Mouse (Mus musculus) midbrain, postnatal 0 days (tissue): ENCODE data around the gene Arl13a. TPM values are rescaled to one million over a fixed set of nuclear protein-coding genes. Genes with fewer than 3 reads are reported as not detected.

ENCODE experiments used
- ATAC-seq: fragments of 200-750 bp; cut with Nextera tagmentation; 2 replicates; pipeline ENCODE4 v1.8.0; 2017; ENCODE audit warnings: moderate number of reproducible peaks, mild to moderate bottlenecking, moderate TSS enrichment, moderate library complexity; ENCODE audit not compliant: low FRiP score
- DNase-seq: peaks from one replicate; pipeline ENCODE4 v3.0.0-alpha.2; 2015; ENCODE audit warnings: low spot score
- H3K27ac ChIP-seq: fragments of 300-500 bp; sonication (generic); 2 replicates; pipeline ENCODE4 v1.5.1; 2014; ENCODE audit warnings: low read depth, mild to moderate bottlenecking, low read length, mixed read lengths
- H3K27me3 ChIP-seq: fragments of 300-500 bp; sonication (generic); 2 replicates; pipeline ENCODE4 v1.6.1; 2014; ENCODE audit warnings: low read length, control low read depth, mixed read lengths; ENCODE audit not compliant: insufficient read depth
- H3K36me3 ChIP-seq: fragments of 300-500 bp; sonication (generic); 2 replicates; pipeline ENCODE4 v1.6.1; 2014; ENCODE audit warnings: low read length, control low read depth, mixed read lengths; ENCODE audit not compliant: insufficient read depth
- H3K4me1 ChIP-seq: fragments of 300-500 bp; sonication (generic); 2 replicates; pipeline ENCODE4 v1.6.1; 2014; ENCODE audit warnings: mild to moderate bottlenecking, control low read depth, antibody characterized with exemption, low read length, mixed read lengths; ENCODE audit not compliant: insufficient read depth
- H3K4me2 ChIP-seq: fragments of 300-500 bp; sonication (generic); 2 replicates; pipeline ENCODE4 v1.6.1; 2014; ENCODE audit warnings: low read depth, mild to moderate bottlenecking, low read length, mixed read lengths; ENCODE audit not compliant: poor library complexity, severe bottlenecking
- H3K4me3 ChIP-seq: fragments of 300-500 bp; sonication (generic); 2 replicates; pipeline ENCODE4 v1.5.1; 2014; ENCODE audit warnings: low read depth, mild to moderate bottlenecking, low read length, moderate library complexity
- H3K9ac ChIP-seq: fragments of 300-500 bp; sonication (generic); replicated peaks from 2 replicates; pipeline ENCODE4 v1.6.1; 2014; ENCODE audit warnings: mild to moderate bottlenecking, low read length, moderate library complexity, mixed read lengths; ENCODE audit not compliant: poor library complexity, severe bottlenecking
- H3K9me3 ChIP-seq: fragments of 300-500 bp; sonication (generic); 2 replicates; pipeline ENCODE4 v1.6.1; 2016; ENCODE audit warnings: low read length, control low read depth
- CTCF ChIP-seq: IDR thresholded peaks from 2 replicates; pipeline ENCODE4 v1.5.1; 2016; ENCODE audit warnings: antibody characterized with exemption, mild to moderate bottlenecking
- WGBS: fragments of 180-500 bp; shearing (Covaris S2); extraction: QIAGEN DNeasy Blood & Tissue Kit; methylation state at CpG from one replicate; pipeline ENCODE4 v1.1.7; 2014; 5-methylcytosine and 5-hydroxymethylcytosine counted together
- polyA plus RNA-seq: library from polyadenylated mRNA; unstranded; fragments of >200 nt; fragmentation: Nextera tagmentation; extraction: Ambion mirVana; gene quantifications from 2 replicates; pipeline ENCODE4 v1.2.1, GENCODE M21; 2015
- total RNA-seq: library from RNA; depleted of rRNA; stranded (reverse); fragments of >200 nt; gene quantifications from 2 replicates; pipeline ENCODE4 v1.2.3, GENCODE M21; 2014

Gene Arl13a
- total and polyA plus RNA-seq, 2 experiments from 2014 or later = not detected

DNA sequence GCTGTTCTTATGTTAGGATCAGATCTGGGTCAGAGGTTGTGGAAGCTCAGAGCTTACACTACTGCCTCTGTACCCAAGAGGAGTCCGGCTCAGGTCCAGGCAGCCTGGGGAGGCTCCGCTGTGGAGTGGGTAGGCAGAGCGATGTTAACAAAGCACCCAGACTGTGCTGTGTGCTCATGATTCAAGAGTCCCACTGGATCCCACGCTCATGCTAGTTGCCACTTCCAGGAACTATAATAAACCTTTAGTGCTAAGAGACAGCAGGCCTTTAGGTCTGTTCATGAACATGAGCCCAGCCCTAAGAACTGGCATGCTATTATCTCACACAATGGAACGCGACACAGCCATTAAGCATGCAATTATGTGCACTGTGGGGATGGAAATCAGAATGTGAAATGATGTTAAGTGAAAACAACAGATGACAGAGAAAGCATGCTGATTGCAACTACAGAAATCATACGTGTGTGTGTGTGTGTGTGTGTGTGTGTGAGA lies 23.9 kb downstream of the Arl13a start:
- H3K27ac ChIP-seq = no peak overlapping the region
- no peak overlapping the region for H3K9ac ChIP-seq
- no peaks in the 10 kb centered on the region for H3K36me3 ChIP-seq
- H3K9me3 ChIP-seq = no peaks in the 10 kb centered on the region
- no peaks in the 10 kb centered on the region for H3K4me1 ChIP-seq
- TF ChIP-seq CTCF = no peak
- WGBS = 67% methylated on average over 7 of the region's 7 CpGs
- no peak overlapping the region for H3K4me3 ChIP-seq
- ATAC-seq (no peak), DNase-seq (no peak)
- no peaks in the 10 kb centered on the region for H3K27me3 ChIP-seq
- H3K4me2 ChIP-seq = no peak overlapping the region

GRCm38 (mm10) chrX:134218161-134218560 lies 30.9 kb downstream of the Arl13a start:
- no peak overlapping the region for H3K9ac ChIP-seq
- TF ChIP-seq CTCF = no peak
- H3K27me3 ChIP-seq = no peaks in the 10 kb centered on the region
- H3K27ac ChIP-seq = no peak overlapping the region
- no peak overlapping the region for H3K4me3 ChIP-seq
- H3K9me3 ChIP-seq = no peaks in the 10 kb centered on the region
- no peak for DNase-seq
- no peak overlapping the region for H3K4me2 ChIP-seq
- WGBS = 42% methylated on average over 4 of the region's 4 CpGs
- no peaks in the 10 kb centered on the region for H3K4me1 ChIP-seq
- ATAC-seq = no peak
- no peaks in the 10 kb centered on the region for H3K36me3 ChIP-seq

DNA sequence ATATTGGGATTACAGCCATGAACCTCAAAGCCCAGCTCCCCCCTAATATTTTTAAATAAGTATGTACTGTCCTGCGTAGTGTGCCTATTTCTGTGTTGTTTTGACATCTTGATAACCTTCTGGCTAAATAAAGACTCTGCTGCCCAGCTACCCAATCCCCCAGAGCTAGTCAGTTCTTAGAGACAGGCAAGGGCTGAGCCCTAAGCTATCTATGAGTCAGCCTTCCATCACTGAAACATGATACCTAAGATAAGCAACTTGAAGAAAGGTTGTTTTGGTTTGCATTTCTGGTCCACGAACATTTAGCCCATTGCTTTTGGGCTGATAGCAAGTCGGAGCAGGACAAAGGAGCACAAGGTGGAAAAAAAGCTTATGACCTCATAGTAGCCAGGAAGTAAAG lies 33.3 kb downstream of the Arl13a start:
- TF ChIP-seq CTCF = no peak
- Histone ChIP-seq H3K36me3 (no peaks in the 10 kb centered on the region), H3K4me3 (no peak overlapping the region), H3K27me3 (no peaks in the 10 kb centered on the region), H3K4me2 (no peak overlapping the region), H3K4me1 (no peaks in the 10 kb centered on the region), H3K9me3 (no peaks in the 10 kb centered on the region), H3K27ac (no peak overlapping the region), H3K9ac (no peak overlapping the region)
- no peak for ATAC-seq
- no peak for DNase-seq
- WGBS = 80% methylated on average over 3 of the region's 3 CpGs

GRCm38 (mm10) chrX:134221856-134222255 lies 34.6 kb downstream of the Arl13a start, which contains the start of gene Nox1:
TSS of gene Nox1 (minus strand) at chrX:134221956.
- H3K9ac ChIP-seq = no peak within 1 kb of the TSS
- no peak for TF ChIP-seq CTCF
- no peak for DNase-seq
- no peaks in the 10 kb centered on the region for H3K4me1 ChIP-seq
- H3K27ac ChIP-seq = no peak within 1 kb of the TSS
- H3K4me3 ChIP-seq = no peak within 1 kb of the TSS
- no peak for ATAC-seq
- no peaks in the 10 kb centered on the region for H3K9me3 ChIP-seq
- H3K27me3 ChIP-seq = no peaks in the 10 kb centered on the region
- H3K36me3 ChIP-seq = no peaks in the 10 kb centered on the region
- 53% methylated on average over 4 of the region's 4 CpGs for WGBS
- no peak within 1 kb of the TSS for H3K4me2 ChIP-seq

DNA sequence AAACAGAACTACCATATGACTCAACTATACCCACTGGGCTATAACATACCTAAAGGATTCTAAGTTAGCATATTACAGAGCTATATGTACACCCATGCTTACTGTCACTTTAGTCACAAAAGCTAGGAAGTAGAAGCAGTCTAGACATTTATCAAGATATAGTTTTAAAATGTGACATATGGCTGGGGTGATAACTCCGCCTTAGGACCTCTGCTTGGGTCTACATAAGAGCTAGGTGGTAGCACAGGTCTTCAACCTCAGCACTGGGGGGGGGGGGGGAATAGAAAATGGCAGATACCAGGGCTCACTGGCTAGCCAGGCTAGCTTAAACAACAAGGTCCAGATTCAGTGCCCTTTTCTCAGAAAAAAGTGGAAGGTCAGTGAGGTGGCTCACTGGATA lies 45.7 kb downstream of the Arl13a start:
- no peak for ATAC-seq
- Histone ChIP-seq H3K9ac (no peak overlapping the region), H3K9me3 (no peaks in the 10 kb centered on the region), H3K27ac (no peak overlapping the region), H3K36me3 (no peaks in the 10 kb centered on the region), H3K27me3 (no peaks in the 10 kb centered on the region), H3K4me1 (no peaks in the 10 kb centered on the region), H3K4me2 (no peak overlapping the region), H3K4me3 (no peak overlapping the region)
- TF ChIP-seq CTCF = no peak
- DNase-seq = no peak
- WGBS = 85% methylated on average over 1 of the region's 1 CpGs

GRCm38 (mm10) chrX:134238266-134238665 lies 51.0 kb downstream of the Arl13a start:
- no peak for ATAC-seq
- DNase-seq = no peak
- Histone ChIP-seq H3K36me3 (no peaks in the 10 kb centered on the region), H3K9me3 (no peaks in the 10 kb centered on the region), H3K4me3 (no peak overlapping the region), H3K9ac (no peak overlapping the region), H3K4me2 (no peak overlapping the region), H3K4me1 (no peaks in the 10 kb centered on the region), H3K27ac (no peak overlapping the region), H3K27me3 (no peaks in the 10 kb centered on the region)
- TF ChIP-seq CTCF = no peak
- 90% methylated on average over 10 of the region's 10 CpGs for WGBS
